Mouse (Mus musculus) kidney, adult 8-10 months (tissue): ENCODE measurements around the gene Snrpb2.

Source experiments
- DNase-seq, 2 experiments: peaks; one replicate each; pipeline ENCODE4 v3.0.0; 2022

Snrpb2 gene

DNA sequence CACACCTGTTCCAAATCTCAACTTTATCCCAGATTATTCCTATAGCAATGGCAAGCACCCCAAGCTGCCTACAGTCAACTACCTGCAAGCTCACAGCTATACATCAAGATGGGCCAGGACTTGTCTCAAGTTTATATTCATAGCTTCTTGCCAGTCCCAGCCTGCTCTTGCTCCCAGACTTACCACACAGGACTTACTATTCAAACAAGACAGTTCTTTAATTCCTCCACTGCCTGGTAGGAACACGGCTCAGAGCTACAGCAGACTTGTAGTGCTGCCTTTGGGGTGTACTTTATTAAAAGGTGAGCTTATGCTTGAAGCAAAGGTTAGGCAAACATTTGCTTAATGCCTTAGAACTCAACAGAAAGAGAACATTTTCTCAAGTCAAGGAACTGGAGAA is 34.3 kb downstream of the Snrpb2 start:
- DNase-seq, result no peak

DNA sequence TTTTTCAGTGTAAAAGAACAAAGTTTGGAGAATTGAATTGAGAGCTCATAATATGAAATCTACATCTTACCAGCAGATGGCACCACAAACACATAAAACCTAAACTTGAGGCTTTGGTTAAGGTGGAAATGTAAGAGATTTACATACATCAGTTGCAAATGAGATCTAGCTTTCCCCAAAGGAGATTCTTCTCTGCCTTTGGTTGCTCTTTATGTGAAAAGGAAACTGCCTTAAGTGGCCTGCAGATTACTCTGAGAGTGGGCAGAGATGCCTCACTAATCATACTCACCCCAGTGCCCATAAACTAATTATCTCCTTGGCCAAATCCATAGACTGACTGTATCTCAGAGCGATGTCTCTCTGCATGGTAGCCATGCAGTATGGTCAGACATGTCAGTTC is 51.0 kb downstream of the Snrpb2 start:
- no peak for DNase-seq

DNA sequence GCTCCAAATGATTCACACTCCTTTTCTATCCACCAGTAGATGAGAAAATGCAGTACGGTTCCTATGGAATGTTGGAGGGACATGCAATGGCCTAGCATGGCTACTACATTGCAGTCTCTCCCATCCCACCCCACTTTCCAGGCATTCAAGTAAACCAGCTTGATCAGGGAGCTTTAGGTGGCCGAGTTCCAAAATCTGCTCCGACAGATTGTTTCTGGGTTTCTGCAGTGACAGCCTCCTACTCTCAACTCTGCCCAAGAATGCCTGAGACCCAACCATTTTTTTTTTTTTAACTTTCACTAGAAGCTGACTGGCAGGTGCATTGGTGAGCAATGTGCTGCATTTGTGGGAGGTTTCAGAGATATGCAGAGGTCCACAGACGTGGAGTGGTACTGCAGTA is 51.9 kb downstream of the Snrpb2 start:
- no peak for DNase-seq

DNA sequence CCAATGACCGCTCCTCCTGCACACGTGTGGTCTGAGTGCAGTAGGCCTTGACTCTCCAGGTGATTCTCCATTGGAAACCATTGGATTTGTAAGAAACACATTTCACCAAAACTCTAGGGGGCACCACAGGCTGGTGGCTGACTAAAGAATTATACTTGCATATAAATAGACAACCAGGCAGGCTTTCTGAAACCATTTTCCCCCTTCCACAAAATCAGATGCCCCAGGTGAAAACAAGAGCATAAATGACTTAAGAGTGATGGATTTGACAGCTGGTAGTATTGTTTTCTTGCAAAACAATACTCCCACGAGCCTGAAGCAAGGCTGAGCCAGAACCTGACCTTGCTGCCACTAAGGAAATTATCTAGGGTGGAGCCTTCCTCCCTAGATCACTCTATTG is 54.6 kb downstream of the Snrpb2 start:
- no peak for DNase-seq

DNA sequence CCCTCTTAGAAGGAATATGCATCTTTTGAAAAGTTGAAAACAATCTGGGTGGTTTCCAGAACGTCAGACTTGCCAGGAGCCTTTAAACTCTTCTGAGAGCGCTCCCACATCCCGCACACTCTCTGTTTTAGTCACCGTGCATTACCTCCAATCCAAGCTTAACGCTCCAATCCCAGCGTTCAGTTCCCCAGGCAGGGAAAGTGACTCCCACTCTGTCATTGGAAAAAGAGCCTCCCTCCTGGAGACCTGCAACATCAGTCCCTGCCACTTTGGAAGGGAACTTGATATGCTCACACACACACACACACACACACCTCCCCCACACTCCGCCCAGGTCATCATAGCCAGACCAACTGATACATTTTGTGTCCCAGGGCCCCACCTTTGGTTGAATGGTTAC is 55.4 kb downstream of the Snrpb2 start:
- no peak for DNase-seq
